Mouse (Mus musculus) monocyte, adult 59 days (primary cell): ENCODE data around the gene 1700010I14Rik. TPM values are rescaled to one million over a fixed set of nuclear protein-coding genes. Genes with fewer than 3 reads are reported as not detected.

Experiments
- total RNA-seq, 2 experiments: library from RNA; stranded (reverse); gene quantifications; one replicate each; pipeline ENCODE4 v1.2.4; 2023

1700010I14Rik gene
- 1 to 10 TPM in 1 of 2 experiments, under 1 TPM in 1; 0.67 to 1.2 TPM for total RNA-seq

GRCm38 (mm10) chr17:8988119-8988807 is at the start of gene 1700010I14Rik:
1700010I14Rik (plus strand) TSS chr17:8988333.

